Mouse (Mus musculus) erythroblast, embryonic 14.5 days (primary cell): ENCODE results near the gene Prpf6.

Experiments
- GATA1 ChIP-seq: IDR thresholded peaks from 2 replicates; pipeline ENCODE4 v1.6.1; 2012; ENCODE audit warnings: low read length, inconsistent platforms, mixed read lengths
- TAL1 ChIP-seq: IDR thresholded peaks from 3 replicates; pipeline ENCODE4 v1.6.1; 2012; ENCODE audit warnings: low read length, inconsistent platforms, mixed read lengths

DNA sequence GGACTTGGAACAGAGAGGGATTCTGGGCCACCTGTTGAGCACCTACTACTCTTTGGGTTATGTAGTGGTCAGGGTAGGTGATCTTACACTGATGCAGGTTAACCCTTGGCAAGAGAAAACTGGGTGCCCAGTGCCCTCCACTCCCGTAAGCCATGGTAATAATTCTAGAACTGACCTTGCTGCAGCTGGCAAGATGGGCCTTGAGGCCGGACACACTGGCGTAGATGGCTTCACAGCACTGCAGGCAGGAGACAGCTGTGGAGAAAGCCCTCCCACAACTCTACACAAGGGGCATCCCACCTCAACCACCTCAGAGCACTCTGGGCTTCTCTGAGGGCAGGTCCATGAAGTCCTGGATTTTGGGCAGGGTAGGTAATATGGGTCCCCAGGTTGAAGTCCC lies 5.5 kb upstream of the Prpf6 start:
- TF ChIP-seq TAL1 (no peak), GATA1 (no peak)
